19 mouse cellular contexts compared by ENCODE assay signal in the genomic region with DNA sequence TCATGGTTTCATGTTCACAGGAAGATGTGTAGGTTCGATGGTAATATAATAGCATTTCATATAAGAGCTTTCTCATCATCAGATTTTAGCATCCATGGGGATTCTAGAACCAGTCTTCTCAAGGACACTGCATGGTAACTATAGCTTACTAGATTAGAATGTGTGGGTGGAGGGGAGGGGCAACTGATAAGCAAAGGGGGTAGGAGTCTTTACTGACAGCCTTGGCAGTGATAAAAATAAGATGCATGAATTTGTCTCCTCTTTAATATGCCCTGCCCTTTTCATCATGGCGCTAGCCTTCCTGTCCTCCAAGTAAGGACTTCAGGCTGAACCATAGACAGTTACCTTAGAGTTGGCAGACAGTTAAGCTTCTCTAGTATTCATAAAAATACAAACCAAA.
"Had no signal": no experiment of that assay in that cellular context is flagged by ENCODE, and none has a peak within 500 bp of the region (broad histone marks: within the 10 kb centered on the region; RNA-seq: fewer than 3 reads in every experiment).

No protein-coding gene starts in this region.

- H3K9ac ChIP-seq: intestine, embryonic 15.5 days; limb, embryonic 13.5 days; stomach, embryonic 15.5 days had no signal

- H3K27ac ChIP-seq: intestine, embryonic 15.5 days; kidney, postnatal 0 days; layer of hippocampus, adult 2 months; limb, embryonic 10.5 days; limb, embryonic 13.5 days; stomach, embryonic 15.5 days had no signal

- H3K4me2 ChIP-seq: intestine, embryonic 15.5 days; limb, embryonic 13.5 days; midbrain, embryonic 11.5 days; stomach, embryonic 15.5 days had no signal

- ATAC-seq: intestine, embryonic 15.5 days had no signal

- H3K27me3 ChIP-seq: intestine, embryonic 15.5 days; limb, embryonic 13.5 days; stomach, embryonic 15.5 days had no signal

- H3K36me3 ChIP-seq: intestine, embryonic 15.5 days; limb, embryonic 10.5 days; limb, embryonic 13.5 days; stomach, embryonic 15.5 days had no signal

- DNase-seq: kidney, adult 11 months; kidney, adult 9 months; kidney, postnatal 25 days; layer of hippocampus, adult 9-11 months; lung, adult 2 months; lung, postnatal 14 days; lung, postnatal 4 days; midbrain, embryonic 14.5 days; right cerebral cortex, adult 18-20 months; right cerebral cortex, postnatal 14 days; spleen, adult 18-20 months; thymus, postnatal 36 days had no signal

- H3K4me1 ChIP-seq: intestine, embryonic 15.5 days; limb, embryonic 10.5 days; limb, embryonic 13.5 days; stomach, embryonic 15.5 days had no signal

- H3K9me3 ChIP-seq: intestine, embryonic 15.5 days; limb, embryonic 10.5 days; limb, embryonic 13.5 days; stomach, embryonic 15.5 days had no signal

- H3K4me3 ChIP-seq: intestine, embryonic 15.5 days; layer of hippocampus, adult 2 months; limb, embryonic 10.5 days; limb, embryonic 13.5 days; stomach, embryonic 15.5 days had no signal
